Mouse (Mus musculus) heart, postnatal 4 days (tissue): Measurements from ENCODE around the gene Upk3b. TPM values are rescaled to one million over a fixed set of nuclear protein-coding genes. Genes with fewer than 3 reads are reported as not detected.
"Not testable (repeated sequence)": the region's sequence is repeated elsewhere in the genome, so short reads cannot be mapped to it uniquely, and the experiment has no call there.

Source experiments
- DNase-seq: peaks from one replicate; pipeline ENCODE4 v3.0.0; 2021
- total RNA-seq, 2 experiments: library from RNA; stranded (reverse); gene quantifications; 2 replicates each; pipeline ENCODE4 v1.2.3; 2021

Upk3b gene
- total RNA-seq, 2 experiments from 2014 or later: 25.8 to 30.7 TPM

GRCm38 (mm10) chr5:136035285-136035684 lies 3.0 kb upstream of the Upk3b start:
- no peak for DNase-seq

- DNase-seq: no peak
Measured at GRCm38 (mm10) chr5:136036667-136037066, 1.6 kb upstream of the Upk3b start.

GRCm38 (mm10) chr5:136040210-136040609 lies 1.9 kb downstream of the Upk3b start:
- DNase-seq: no peak

DNA sequence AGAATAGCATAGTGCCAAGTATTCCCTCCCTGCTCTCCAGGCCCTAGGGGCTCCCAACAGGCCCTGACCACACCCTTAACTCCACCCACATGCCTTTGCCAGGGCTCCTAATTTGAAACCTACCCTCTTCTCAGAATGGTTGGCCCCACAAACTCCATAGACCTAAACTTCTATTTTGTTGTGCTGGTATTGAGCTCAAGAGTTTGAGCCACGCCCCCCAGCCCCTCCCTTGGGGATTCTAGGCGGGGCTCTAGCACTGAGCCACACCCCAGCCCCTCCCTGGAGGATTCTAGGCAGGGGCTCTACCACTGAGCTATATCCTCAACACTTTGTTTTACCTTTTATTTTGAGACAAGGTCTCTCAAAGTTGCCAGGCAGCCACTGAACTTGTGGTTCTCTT lies 3.0 kb downstream of the Upk3b start:
- DNase-seq: no peak

- DNase-seq: no peak
Measured at GRCm38 (mm10) chr5:136041666-136042065, 3.4 kb downstream of the Upk3b start.

DNA sequence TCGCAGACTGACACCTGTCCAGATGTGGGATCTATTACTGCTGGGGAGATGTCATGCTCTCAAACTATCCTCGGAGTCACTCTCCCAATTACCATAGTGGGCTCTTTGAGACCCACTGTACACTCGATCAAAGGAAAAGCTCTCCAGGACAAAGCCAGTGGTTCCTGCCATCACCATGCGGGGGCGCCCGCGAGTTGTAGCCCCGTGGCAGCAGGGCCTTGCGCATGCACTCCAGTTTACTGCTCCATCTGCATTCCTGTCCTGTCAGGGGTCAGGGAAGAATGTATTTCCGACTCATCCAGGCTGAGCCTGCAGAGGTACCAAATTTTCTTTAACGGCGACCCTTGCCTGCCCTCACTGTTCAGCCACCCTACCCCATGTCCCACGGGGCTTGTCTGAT lies 6.6 kb downstream of the Upk3b start:
- DNase-seq: peak; percentile 29

GRCm38 (mm10) chr5:136045408-136045807 lies 7.1 kb downstream of the Upk3b start:
- no peak for DNase-seq

DNA sequence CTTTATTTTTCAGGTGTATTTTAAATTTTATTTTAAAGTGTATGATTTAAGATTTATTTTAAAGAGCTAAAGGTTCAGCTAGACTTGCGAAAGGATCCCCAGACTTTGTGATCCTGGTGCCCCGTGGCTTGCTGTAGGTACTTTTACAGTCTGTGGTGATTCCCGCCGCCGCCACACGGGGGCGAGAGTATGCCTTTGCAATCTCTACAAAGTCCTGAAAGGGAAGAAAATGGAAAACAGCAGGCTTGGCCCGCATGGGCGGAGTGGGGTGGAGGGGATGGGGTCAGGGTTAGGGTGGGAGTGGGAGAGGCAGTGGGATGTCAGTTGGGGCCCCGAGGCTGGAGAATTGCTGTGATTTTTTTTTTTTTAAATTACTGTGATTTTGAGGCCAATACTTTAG lies 7.7 kb downstream of the Upk3b start:
- peak; percentile 91 for DNase-seq

DNA sequence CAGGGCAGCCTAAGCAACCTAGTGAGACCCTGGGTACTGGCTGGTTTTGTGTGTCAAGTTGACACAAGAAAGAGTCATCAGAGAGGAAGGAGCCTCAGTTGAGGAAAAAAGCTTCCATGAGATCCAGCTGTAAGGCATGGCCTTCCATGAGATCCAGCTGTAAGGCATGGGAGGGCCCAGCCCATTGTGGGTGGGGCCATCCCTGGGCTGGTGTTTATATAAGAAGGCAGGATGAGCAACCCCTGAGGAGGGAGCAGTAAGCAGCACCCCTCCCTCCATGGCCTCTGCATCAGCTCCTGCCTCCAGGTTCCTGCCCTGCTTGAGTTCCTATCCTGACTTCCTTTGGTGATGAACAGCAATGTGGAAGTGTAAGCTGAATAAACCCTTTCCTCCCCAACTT lies 10.2 kb downstream of the Upk3b start:
- not testable (repeated sequence) for DNase-seq

- DNase-seq: no peak
Measured at GRCm38 (mm10) chr5:136049926-136050325, 11.6 kb downstream of the Upk3b start.

- DNase-seq: peak; percentile 64
Measured at GRCm38 (mm10) chr5:136051231-136052085, 13.2 kb downstream of the Upk3b start.

DNA sequence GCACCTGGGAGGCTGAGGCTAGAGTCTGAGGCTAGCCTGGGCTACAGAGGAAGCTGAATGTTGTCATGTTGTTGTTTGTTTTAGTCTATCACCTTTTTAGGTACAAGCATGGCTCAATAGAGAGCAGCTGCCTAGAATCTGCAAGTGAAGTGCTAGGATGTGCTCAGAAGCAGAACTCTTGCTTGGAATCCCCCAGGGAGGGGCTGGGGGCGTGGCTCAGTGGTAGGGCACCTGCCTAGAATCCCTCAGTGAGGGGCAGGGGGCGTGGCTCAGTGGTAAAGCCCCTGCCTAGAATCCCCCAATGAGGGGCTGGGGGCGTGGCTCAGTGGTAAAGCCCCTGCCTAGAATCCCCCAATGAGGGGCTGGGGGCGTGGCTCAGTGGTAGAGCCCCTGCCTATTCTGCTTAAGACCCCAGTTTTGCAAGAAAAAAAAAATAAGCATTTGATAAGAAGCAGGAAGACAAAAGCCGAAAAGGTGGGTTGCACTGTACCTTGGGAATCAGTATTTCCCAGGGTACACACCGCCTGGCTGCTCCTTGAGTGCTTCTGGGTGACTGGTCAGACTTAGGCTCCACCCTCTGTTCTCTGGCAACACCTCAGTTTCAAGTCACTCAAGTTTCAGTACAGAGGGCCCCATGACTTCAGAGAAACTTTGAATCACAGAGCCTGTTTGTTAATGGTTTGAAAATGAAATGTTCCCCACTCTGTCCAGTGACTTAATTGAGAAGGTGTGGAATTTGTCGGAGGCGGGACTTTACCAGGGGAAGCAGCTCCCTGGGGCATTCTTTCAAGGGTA lies 14.8 kb downstream of the Upk3b start:
- DNase-seq: no peak

GRCm38 (mm10) chr5:136054301-136055077 lies 16.2 kb downstream of the Upk3b start, which contains the start of gene Upk3bl:
Upk3bl (plus strand) TSS chr5:136054492.
- no peak for DNase-seq

- no peak for DNase-seq
Measured at GRCm38 (mm10) chr5:136056062-136056461, 17.8 kb downstream of the Upk3b start.

DNA sequence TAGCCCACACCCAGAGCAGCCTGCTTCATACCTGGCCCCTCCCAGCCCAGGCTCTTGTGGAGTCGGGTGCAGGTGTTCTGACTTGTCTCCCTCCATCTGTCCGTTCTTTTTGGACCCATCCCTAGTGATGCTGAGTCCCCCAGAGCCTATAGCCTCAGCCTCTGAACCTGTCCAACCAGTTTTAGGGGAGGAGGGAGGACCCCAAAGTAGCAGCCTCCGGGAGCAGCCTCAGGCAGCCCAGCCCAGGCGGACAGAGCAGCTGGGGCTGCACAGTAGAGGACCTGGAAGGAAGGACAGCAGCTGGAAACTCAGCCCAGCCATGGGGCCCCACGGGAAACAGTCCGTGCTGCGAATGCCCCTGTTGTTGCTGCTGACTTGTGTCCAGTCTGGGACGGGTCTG lies 18.8 kb downstream of the Upk3b start:
- DNase-seq: no peak

DNA sequence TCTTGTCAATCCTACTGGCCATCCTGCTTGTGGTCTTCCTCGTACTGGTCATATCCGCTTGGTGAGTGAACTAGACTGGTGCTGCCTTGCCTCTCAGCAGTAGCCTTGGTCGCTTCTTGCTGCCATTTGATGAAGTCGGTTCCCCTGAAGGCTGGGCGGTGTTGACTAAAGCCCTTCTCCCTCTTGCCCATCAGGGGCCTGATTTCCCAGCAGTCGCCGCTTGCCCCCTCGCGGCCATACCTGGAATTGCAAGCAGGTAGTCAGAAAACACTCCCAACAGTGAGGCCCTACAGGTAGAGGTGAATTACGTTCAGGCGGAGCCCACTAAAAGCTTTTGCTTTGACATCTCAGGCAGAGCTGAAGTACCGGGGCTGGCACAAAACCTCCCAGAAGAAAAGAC lies 23.3 kb downstream of the Upk3b start:
- DNase-seq: peak; percentile 89

DNA sequence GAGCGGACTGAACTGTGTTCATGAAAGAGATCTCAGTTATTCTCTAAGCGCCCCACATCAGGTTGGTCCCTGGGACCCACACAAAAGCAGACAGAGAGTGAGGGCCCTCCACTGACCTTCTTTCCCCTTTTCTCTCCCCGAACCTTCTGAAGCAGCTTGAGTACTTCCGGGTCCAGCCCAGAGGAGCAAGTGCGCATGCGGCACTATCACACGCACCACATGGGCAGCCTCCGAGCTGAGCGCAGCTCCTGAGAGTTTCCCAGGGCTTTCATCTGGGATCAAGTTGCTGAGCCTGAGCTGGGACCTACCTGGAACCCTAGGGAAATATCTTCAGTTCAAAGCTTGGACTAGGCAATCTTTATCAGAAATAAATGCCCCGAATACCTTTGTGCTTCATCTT lies 25.6 kb downstream of the Upk3b start:
- no peak for DNase-seq

- not testable (repeated sequence) for DNase-seq
Measured at GRCm38 (mm10) chr5:136066404-136067148, 28.3 kb downstream of the Upk3b start.

DNA sequence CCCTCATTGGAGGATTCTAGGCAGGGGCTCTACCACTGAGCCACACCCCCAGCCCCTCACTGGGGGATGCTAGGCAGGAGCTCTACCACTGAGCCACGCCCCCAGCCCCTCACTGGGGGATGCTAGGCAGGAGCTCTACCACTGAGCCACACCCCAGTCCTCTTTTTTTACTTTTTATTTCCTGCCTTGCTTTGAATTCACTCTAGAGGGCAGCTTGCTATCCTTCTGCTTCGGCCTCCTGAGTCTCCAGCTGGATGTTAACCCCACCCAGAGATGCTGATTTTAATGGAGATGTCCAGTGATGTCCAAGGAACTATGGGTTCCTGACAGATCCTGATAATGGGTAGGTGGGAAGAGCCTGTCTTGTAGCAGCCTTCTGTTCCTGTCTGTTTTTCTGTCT lies 31.1 kb downstream of the Upk3b start:
- no peak for DNase-seq

DNA sequence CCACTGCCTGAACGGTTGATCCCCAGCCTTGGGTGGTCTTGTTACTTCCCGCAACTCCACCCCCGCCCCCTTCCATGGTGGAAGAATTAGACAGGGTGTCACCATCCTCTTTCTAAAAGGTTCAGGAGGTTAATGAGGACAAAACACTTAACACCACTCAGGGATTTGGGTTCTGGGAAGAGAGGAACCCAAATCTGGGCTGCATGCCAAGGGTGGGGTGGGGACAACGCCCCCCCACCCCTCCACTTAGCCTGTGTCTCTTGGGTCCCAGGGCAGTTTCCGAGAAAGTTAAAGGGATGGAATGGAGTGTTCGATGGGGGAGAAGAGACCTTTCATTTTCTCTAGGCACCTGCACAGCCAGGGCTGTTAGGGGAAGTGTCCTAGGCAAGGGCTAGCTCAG lies 34.8 kb downstream of the Upk3b start:
- no peak for DNase-seq

DNA sequence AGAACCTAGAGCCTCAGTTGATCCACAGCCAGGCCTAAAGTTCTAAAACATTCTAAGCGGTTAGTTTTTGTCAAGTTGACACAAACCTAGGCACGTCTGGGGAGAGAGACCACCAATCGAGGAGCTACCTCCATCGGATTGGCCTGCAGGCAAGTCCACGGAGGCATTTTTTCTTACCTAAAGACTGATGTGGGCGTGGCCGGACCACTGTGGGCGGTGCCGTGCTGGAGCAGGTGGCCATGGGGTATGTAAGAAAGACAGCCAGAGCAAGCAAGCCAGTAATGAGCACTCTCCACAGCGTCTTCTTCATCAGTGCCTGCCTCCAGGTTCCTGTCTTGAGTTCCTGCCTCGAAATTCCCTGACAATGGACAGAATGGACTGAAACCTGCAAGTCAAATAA lies 35.2 kb downstream of the Upk3b start:
- DNase-seq: no peak

DNA sequence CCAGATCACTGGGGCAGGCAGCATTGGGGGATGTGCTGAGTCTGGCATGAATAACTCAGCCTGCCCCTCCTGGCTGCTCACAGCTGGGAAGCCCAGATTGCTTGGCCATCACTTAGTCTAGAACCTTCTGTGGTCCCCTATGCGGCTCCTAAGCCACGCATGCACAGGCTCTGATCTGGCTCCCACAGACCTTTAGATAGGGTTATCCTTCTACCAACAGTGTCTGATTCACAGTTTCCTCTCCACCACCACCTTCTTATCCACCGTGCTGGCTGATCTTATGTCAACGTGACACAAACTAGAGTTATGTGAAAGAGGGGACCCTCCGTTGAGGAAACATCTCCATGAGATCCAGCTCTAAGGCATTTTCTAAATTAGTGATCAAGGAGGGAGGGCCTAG lies 36.8 kb downstream of the Upk3b start:
- no peak for DNase-seq
